Mouse (Mus musculus): ENCODE results near the gene Scarb2. TPM values are rescaled to one million over a fixed set of nuclear protein-coding genes. Genes with fewer than 3 reads are reported as not detected.

The Scarb2 gene
- polyA plus RNA-seq, 1 experiment: 23.6 TPM

- Histone ChIP-seq H3ac (ENCODE audit: control insufficient read depth, insufficient read length, low read depth) (no peak overlapping the region), H3K27me3 (ENCODE audit: control insufficient read depth, insufficient read depth, insufficient read length) (no peaks in the 10 kb centered on the region), H3K4me3 (ENCODE audit: insufficient read depth, poor library complexity, severe bottlenecking) (no peak overlapping the region), H3K79me2 (ENCODE audit: control insufficient read depth, insufficient read depth) (peaks cover 25% of the 10 kb centered on the region), H3K36me3 (ENCODE audit: control insufficient read depth, insufficient read depth) (no peaks in the 10 kb centered on the region), H3K79me3 (ENCODE audit: low read depth) (peaks cover 2% of the 10 kb centered on the region)
- TF ChIP-seq CEBPB (IDR thresholded peaks at IDR 0.05; ENCODE audit: low read depth): no peak
- TF ChIP-seq USF1 (IDR thresholded peaks at IDR 0.05; ENCODE audit: low read depth): no peak
Observed at GRCm38 (mm10) chr5:92499378-92499777, 7.3 kb downstream of the Scarb2 start.

- Histone ChIP-seq H3K36me3 (ENCODE audit: control insufficient read depth, insufficient read depth) (no peaks in the 10 kb centered on the region), H3K27me3 (ENCODE audit: control insufficient read depth, insufficient read depth, insufficient read length) (no peaks in the 10 kb centered on the region), H3K79me2 (ENCODE audit: control insufficient read depth, insufficient read depth) (peaks cover 18% of the 10 kb centered on the region), H3ac (ENCODE audit: control insufficient read depth, insufficient read length, low read depth) (no peak overlapping the region), H3K79me3 (ENCODE audit: low read depth) (no peaks in the 10 kb centered on the region), H3K4me3 (ENCODE audit: insufficient read depth, poor library complexity, severe bottlenecking) (no peak overlapping the region)
- TF ChIP-seq MYOG (IDR thresholded peaks at IDR 0.05; ENCODE audit: control insufficient read depth, extremely low read depth, insufficient read length): no peak
Observed at GRCm38 (mm10) chr5:92498661-92499060, 8.0 kb downstream of the Scarb2 start.

GRCm38 (mm10) chr5:92498225-92498624 lies 8.4 kb downstream of the Scarb2 start:
- TF ChIP-seq CTCF (IDR thresholded peaks at IDR 0.05; ENCODE audit: control insufficient read depth, insufficient read depth, insufficient read length): no peak
- no peak overlapping the region for H3K4me3 ChIP-seq (ENCODE audit: insufficient read depth, poor library complexity, severe bottlenecking)
- no peak overlapping the region for H3ac ChIP-seq (ENCODE audit: control insufficient read depth, insufficient read length, low read depth)

GRCm38 (mm10) chr5:92495771-92496409 lies 10.7 kb downstream of the Scarb2 start:
- Histone ChIP-seq H3K79me2 (ENCODE audit: control insufficient read depth, insufficient read depth) (no peaks in the 10 kb centered on the region), H3K4me3 (ENCODE audit: insufficient read depth, poor library complexity, severe bottlenecking) (no peak overlapping the region), H3ac (ENCODE audit: control insufficient read depth, insufficient read length, low read depth) (no peak overlapping the region), H3K79me3 (ENCODE audit: low read depth) (peaks cover 3% of the 10 kb centered on the region), H3K27me3 (ENCODE audit: control insufficient read depth, insufficient read depth, insufficient read length) (no peaks in the 10 kb centered on the region), H3K36me3 (ENCODE audit: control insufficient read depth, insufficient read depth) (no peaks in the 10 kb centered on the region)
- no peak for TF ChIP-seq USF1 (IDR thresholded peaks at IDR 0.05; ENCODE audit: low read depth)
- no peak for TF ChIP-seq CTCF (IDR thresholded peaks at IDR 0.05; ENCODE audit: control insufficient read depth, insufficient read depth, insufficient read length)
- no peak for TF ChIP-seq FOSL1 (IDR thresholded peaks at IDR 0.05; ENCODE audit: insufficient read depth, low read length, poor library complexity, severe bottlenecking)
- no peak for TF ChIP-seq MAX (IDR thresholded peaks at IDR 0.05)
- TF ChIP-seq MYOG (IDR thresholded peaks at IDR 0.05; ENCODE audit: control insufficient read depth, extremely low read depth, insufficient read length): no peak
- TF ChIP-seq MYOD1 (IDR thresholded peaks at IDR 0.05; ENCODE audit: control insufficient read depth, insufficient read length, low read depth): no peak
- TF ChIP-seq CEBPB (IDR thresholded peaks at IDR 0.05; ENCODE audit: low read depth): no peak

More at GRCm38 (mm10) chr5:92498225-92498624, 8.4 kb downstream of the Scarb2 start:
- Histone ChIP-seq H3K27me3 (ENCODE audit: control insufficient read depth, insufficient read depth, insufficient read length) (no peaks in the 10 kb centered on the region), H3K36me3 (ENCODE audit: control insufficient read depth, insufficient read depth) (no peaks in the 10 kb centered on the region), H3K79me2 (ENCODE audit: control insufficient read depth, insufficient read depth) (peaks cover 14% of the 10 kb centered on the region), H3K79me3 (ENCODE audit: low read depth) (no peaks in the 10 kb centered on the region)

GRCm38 (mm10) chr5:92495291-92495690 lies 11.3 kb downstream of the Scarb2 start:
- Histone ChIP-seq H3ac (ENCODE audit: control insufficient read depth, insufficient read length, low read depth) (no peak overlapping the region), H3K4me3 (ENCODE audit: insufficient read depth, poor library complexity, severe bottlenecking) (no peak overlapping the region), H3K27me3 (ENCODE audit: control insufficient read depth, insufficient read depth, insufficient read length) (no peaks in the 10 kb centered on the region), H3K79me3 (ENCODE audit: low read depth) (peaks cover 3% of the 10 kb centered on the region), H3K79me2 (ENCODE audit: control insufficient read depth, insufficient read depth) (no peaks in the 10 kb centered on the region), H3K36me3 (ENCODE audit: control insufficient read depth, insufficient read depth) (no peaks in the 10 kb centered on the region)
- no peak for TF ChIP-seq CTCF (IDR thresholded peaks at IDR 0.05; ENCODE audit: control insufficient read depth, insufficient read depth, insufficient read length)
- TF ChIP-seq MAX (IDR thresholded peaks at IDR 0.05): no peak
- no peak for TF ChIP-seq CEBPB (IDR thresholded peaks at IDR 0.05; ENCODE audit: low read depth)
- no peak for TF ChIP-seq MYOD1 (IDR thresholded peaks at IDR 0.05; ENCODE audit: control insufficient read depth, insufficient read length, low read depth)
- no peak for TF ChIP-seq FOSL1 (IDR thresholded peaks at IDR 0.05; ENCODE audit: insufficient read depth, low read length, poor library complexity, severe bottlenecking)
- TF ChIP-seq USF1 (IDR thresholded peaks at IDR 0.05; ENCODE audit: low read depth): no peak
- no peak for TF ChIP-seq MYOG (IDR thresholded peaks at IDR 0.05; ENCODE audit: control insufficient read depth, extremely low read depth, insufficient read length)

- no peak for TF ChIP-seq FOSL1 (IDR thresholded peaks at IDR 0.05; ENCODE audit: insufficient read depth, low read length, poor library complexity, severe bottlenecking)
- peak; percentile 45 for TF ChIP-seq MYOD1 (IDR thresholded peaks at IDR 0.05; ENCODE audit: control insufficient read depth, insufficient read length, low read depth)
- no peaks in the 10 kb centered on the region for H3K36me3 ChIP-seq (ENCODE audit: control insufficient read depth, insufficient read depth)
- H3K27me3 ChIP-seq (ENCODE audit: control insufficient read depth, insufficient read depth, insufficient read length): no peaks in the 10 kb centered on the region
- H3K79me3 ChIP-seq (ENCODE audit: low read depth): peaks cover 3% of the 10 kb centered on the region
- no peak overlapping the region for H3ac ChIP-seq (ENCODE audit: control insufficient read depth, insufficient read length, low read depth)
- no peaks in the 10 kb centered on the region for H3K79me2 ChIP-seq (ENCODE audit: control insufficient read depth, insufficient read depth)
- H3K4me3 ChIP-seq (ENCODE audit: insufficient read depth, poor library complexity, severe bottlenecking): no peak overlapping the region
Observed at GRCm38 (mm10) chr5:92493423-92493822, 13.2 kb downstream of the Scarb2 start.

Measured in C2C12 (cell line).